Comparison of ENCODE assay signal across 31 mouse cellular contexts in genomic region chr10:95891214-95891960, GRCm38 (mm10). TPM values are rescaled to one million over a fixed set of nuclear protein-coding genes. Genes with fewer than 3 reads are reported as not detected.
DNase-seq lines count a peak whose midpoint lies in the region; TF ChIP-seq lines count a peak whose summit lies in the region.
"Had no signal": no experiment of that assay in that cellular context is flagged by ENCODE, and none has a peak within 500 bp of the region (broad histone marks: within the 10 kb centered on the region; RNA-seq: fewer than 3 reads in every experiment).

No protein-coding gene starts in this region.

- no peaks in the 10 kb centered on the region for H3K9me3 ChIP-seq in ES-Bruce4 (replicated peaks; ENCODE audit: control insufficient read depth, insufficient read depth, low read length, poor library complexity, severe bottlenecking)
- H3K9me3 ChIP-seq: forebrain, embryonic 13.5 days; heart, embryonic 12.5 days; heart, embryonic 15.5 days; hindbrain, embryonic 10.5 days; hindbrain, embryonic 13.5 days; intestine, embryonic 15.5 days had no signal

- H3K27ac ChIP-seq in heart, adult 2 months: no peak overlapping the region
- peak overlapping the region; percentile 98 for H3K27ac ChIP-seq in ES-Bruce4 (ENCODE audit: insufficient read depth, low read length)
- H3K27ac ChIP-seq: forebrain, embryonic 13.5 days; heart, embryonic 15.5 days; hindbrain, embryonic 10.5 days; hindbrain, embryonic 13.5 days; intestine, embryonic 15.5 days had no signal

- no peaks in the 10 kb centered on the region for H3K27me3 ChIP-seq in heart, adult 2 months (ENCODE audit: control insufficient read depth, insufficient read depth, low read length)
- H3K27me3 ChIP-seq in ES-Bruce4 (ENCODE audit: control insufficient read depth, insufficient read depth, low read length, poor library complexity, severe bottlenecking): no peaks in the 10 kb centered on the region
- H3K27me3 ChIP-seq: CH12.LX; forebrain, embryonic 13.5 days; heart, embryonic 12.5 days; heart, embryonic 15.5 days; hindbrain, embryonic 13.5 days; intestine, embryonic 15.5 days had no signal

- TF ChIP-seq POLR2A in heart, adult 2 months (IDR thresholded peaks at IDR 0.05; ENCODE audit: insufficient read depth, low read depth, low read length): no peak
- no peak for TF ChIP-seq POLR2A in ES-Bruce4 (IDR thresholded peaks at IDR 0.05; ENCODE audit: insufficient read depth, low read length)

- DNase-seq in heart, adult 11 months: peak; percentile 19
- DNase-seq in heart, adult 2 months: no peak
- peak; percentile 96 for DNase-seq in R1 (ENCODE audit: low read depth, low spot score)
- no peak for DNase-seq in layer of hippocampus, adult 9-10 months (ENCODE audit: low spot score)
- no peak for DNase-seq in kidney, postnatal 25 days
- DNase-seq: adrenal gland, postnatal 10 days; adrenal gland, postnatal 36 days; B cell, adult 2 months; cerebellum, adult 18-20 months; cerebellum, adult 9-10 months; cerebellum, postnatal 14 days; gastrocnemius, postnatal 10 days; gastrocnemius, postnatal 36 days; heart, postnatal 10 days; heart, postnatal 36 days; kidney, adult 18-20 months had no signal

- TF ChIP-seq EP300 in heart, adult 2 months (IDR thresholded peaks at IDR 0.05; ENCODE audit: insufficient read depth, low read depth, low read length): no peak
- TF ChIP-seq EP300 in ES-Bruce4 (IDR thresholded peaks at IDR 0.05; ENCODE audit: insufficient read depth, low read depth, low read length): peak; percentile 98

- no peak for TF ChIP-seq CTCF in heart, adult 2 months (IDR thresholded peaks at IDR 0.05)
- TF ChIP-seq CTCF in ES-Bruce4 (IDR thresholded peaks at IDR 0.05; ENCODE audit: low read depth, low read length): no peak

- peaks cover 2% of the 10 kb centered on the region; the same call in 1 of the 2 replicates for H3K4me1 ChIP-seq in heart, adult 2 months (ENCODE audit: control insufficient read depth, insufficient read depth, low read length)
- H3K4me1 ChIP-seq in ES-Bruce4 (ENCODE audit: control insufficient read depth, insufficient read depth, low read length): no peaks in the 10 kb centered on the region

- no peak overlapping the region for H3K9ac ChIP-seq in heart, adult 2 months (ENCODE audit: low read depth, low read length)
- H3K9ac ChIP-seq in ES-Bruce4 (ENCODE audit: low read depth, poor library complexity, severe bottlenecking): no peak overlapping the region
- H3K9ac ChIP-seq: forebrain, embryonic 13.5 days; heart, embryonic 12.5 days; heart, embryonic 15.5 days; hindbrain, embryonic 13.5 days; intestine, embryonic 15.5 days had no signal

- H3K79me2 ChIP-seq in heart, adult 2 months (replicated peaks; ENCODE audit: control insufficient read depth, insufficient read depth, low read length): no peaks in the 10 kb centered on the region

- H3K36me3 ChIP-seq in heart, adult 2 months (ENCODE audit: control insufficient read depth, insufficient read depth, low read length): no peaks in the 10 kb centered on the region
- H3K36me3 ChIP-seq in ES-Bruce4 (ENCODE audit: control insufficient read depth, insufficient read depth, low read length, poor library complexity, severe bottlenecking): no peaks in the 10 kb centered on the region
- H3K36me3 ChIP-seq: heart, embryonic 12.5 days; heart, embryonic 15.5 days; hindbrain, embryonic 10.5 days; hindbrain, embryonic 13.5 days; intestine, embryonic 15.5 days had no signal

- H3K4me3 ChIP-seq in heart, adult 2 months: no peak overlapping the region
- no peak overlapping the region for H3K4me3 ChIP-seq in ES-Bruce4 (ENCODE audit: low read depth, low read length)
- H3K4me3 ChIP-seq: forebrain, embryonic 13.5 days; heart, embryonic 12.5 days; heart, embryonic 15.5 days; hindbrain, embryonic 10.5 days; hindbrain, embryonic 13.5 days; intestine, embryonic 15.5 days had no signal

- WGBS in heart, adult 2 months: 77% methylated on average over 7 of the region's 7 CpGs

- intact Hi-C loops in heart, adult 2 months (cut with DNase I): no loop called here

RNA-seq across cellular contexts. Expression of gene Gm33543, which starts 48.7 kb away (rescaled TPM):
- total RNA-seq in heart, adult 2 months (2021): 1 to 10 TPM; 4.1 to 4.7 TPM
- 2.1 and 6.6 TPM in 2 replicates for polyA plus RNA-seq in heart, adult 2 months (2012; rRNA removed)
- not detected in 2 replicates for polyA plus RNA-seq in ES-Bruce4 (2011; ENCODE audit: insufficient read depth, insufficient read length, low read depth, missing spikeins)
- total RNA-seq: adrenal gland, adult 18-20 months; adrenal gland, postnatal 36 days; CH12.LX; granulocyte monocyte progenitor cell, adult 5-6 weeks; MEL had no signal
- polyA plus RNA-seq: embryonic facial prominence, embryonic 11.5 days; embryonic facial prominence, embryonic 14.5 days; forebrain, embryonic 13.5 days; forebrain, embryonic 16.5 days; heart, embryonic 12.5 days; heart, embryonic 15.5 days; hindbrain, embryonic 10.5 days; hindbrain, embryonic 13.5 days; hindbrain, embryonic 16.5 days; intestine, embryonic 15.5 days had no signal

RNA-seq across cellular contexts. Expression of gene Eea1, which starts 49.1 kb away (rescaled TPM):
- 10 to 100 TPM; 30.3 to 30.9 TPM for total RNA-seq in heart, adult 2 months (2021)
- 3.1 and 6.6 TPM in 2 replicates for polyA plus RNA-seq in heart, adult 2 months (2012; rRNA removed)
- 14.1 and 16.2 TPM in 2 replicates for polyA plus RNA-seq in ES-Bruce4 (2011; ENCODE audit: insufficient read depth, insufficient read length, low read depth, missing spikeins)

Comparison
In these comparisons a context has a peak if more than half of its experiments do, and no peak if none do; other contexts are left out.
1. DNase-seq: peak in heart, adult 11 months (single experiment) and R1 (single experiment); none in heart, adult 2 months (0 of 2), layer of hippocampus, adult 9-10 months (single experiment) and kidney, postnatal 25 days (0 of 2).